Mouse (Mus musculus) limb, embryonic 14.5 days (tissue): ENCODE data around the gene Mkln1. TPM values are rescaled to one million over a fixed set of nuclear protein-coding genes. Genes with fewer than 3 reads are reported as not detected.

Experiments
- ATAC-seq: fragments of 200-750 bp; cut with Nextera tagmentation; 2 replicates; pipeline ENCODE4 v1.8.0; 2017; ENCODE audit warnings: low read depth, moderate number of reproducible peaks, moderate TSS enrichment; ENCODE audit not compliant: low FRiP score
- DNase-seq: peaks from one replicate; pipeline ENCODE4 v3.0.0-alpha.2; 2015; ENCODE audit warnings: low spot score
- H3K27ac ChIP-seq: fragments of 300-500 bp; sonication (generic); replicated peaks from 2 replicates; pipeline ENCODE4 v1.5.1; 2014; ENCODE audit warnings: low read depth, mild to moderate bottlenecking, low read length, moderate library complexity, mixed read lengths
- H3K27me3 ChIP-seq: fragments of 300-500 bp; sonication (generic); 2 replicates; pipeline ENCODE4 v1.6.1; 2014; ENCODE audit warnings: low read length, mixed read lengths; ENCODE audit not compliant: control insufficient read depth, insufficient read depth
- H3K36me3 ChIP-seq: fragments of 300-500 bp; sonication (generic); 2 replicates; pipeline ENCODE4 v1.6.1; 2014; ENCODE audit warnings: mild to moderate bottlenecking, low read length, moderate library complexity, mixed read lengths; ENCODE audit not compliant: control insufficient read depth, insufficient read depth
- H3K4me1 ChIP-seq: fragments of 300-500 bp; sonication (generic); 2 replicates; pipeline ENCODE4 v1.6.1; 2014; ENCODE audit warnings: antibody characterized with exemption, low read length, mixed read lengths; ENCODE audit not compliant: control insufficient read depth, insufficient read depth
- H3K4me2 ChIP-seq: fragments of 300-500 bp; sonication (generic); replicated peaks from 2 replicates; pipeline ENCODE4 v1.6.1; 2014; ENCODE audit warnings: low read depth, mild to moderate bottlenecking, low read length, moderate library complexity; ENCODE audit not compliant: severe bottlenecking
- H3K4me3 ChIP-seq: fragments of 300-500 bp; sonication (generic); replicated peaks from 2 replicates; pipeline ENCODE4 v1.5.1; 2014; ENCODE audit warnings: low read length
- H3K9ac ChIP-seq: fragments of 300-500 bp; sonication (generic); 2 replicates; pipeline ENCODE4 v1.6.1; 2014; ENCODE audit warnings: mild to moderate bottlenecking, low read depth, low read length, moderate library complexity; ENCODE audit not compliant: severe bottlenecking
- H3K9me3 ChIP-seq: fragments of 300-500 bp; sonication (generic); 2 replicates; pipeline ENCODE4 v1.6.1; 2016; ENCODE audit warnings: low read length; ENCODE audit not compliant: control insufficient read depth
- POLR2A ChIP-seq: fragments of 200-500 bp; IDR thresholded peaks from 2 replicates; pipeline ENCODE4 v1.8.0; 2012; ENCODE audit warnings: inconsistent platforms, mild to moderate bottlenecking, moderate library complexity, borderline replicate concordance; ENCODE audit not compliant: insufficient read depth, insufficient read length; ENCODE audit errors: extremely low read depth
- WGBS: fragments of 180-500 bp; shearing (Covaris S2); extraction: QIAGEN DNeasy Blood & Tissue Kit; methylation state at CpG from one replicate; pipeline ENCODE4 v1.1.7; 2014; 5-methylcytosine and 5-hydroxymethylcytosine counted together
- polyA plus RNA-seq, 2 experiments: library from polyadenylated mRNA; depleted of rRNA in 1 of 2; stranded (reverse) in 1 of 2; unstranded in 1 of 2; fragments of >200 nt; fragmentation: Nextera tagmentation in 1 of 2; extraction: Ambion mirVana in 1 of 2; gene quantifications; 2 replicates each; pipeline versions ENCODE4 v1.2.1 to v1.2.3; 2012 to 2014

Mkln1 gene
- polyA plus RNA-seq, 2 experiments = 63.2 to 155 TPM

GRCm38 (mm10) chr6:31399206-31399549 lies 643 bp downstream of the Mkln1 start:
- Histone ChIP-seq H3K36me3 (no peaks in the 10 kb centered on the region), H3K27me3 (no peaks in the 10 kb centered on the region), H3K4me2 (peak overlapping the region; percentile 78), H3K27ac (peak overlapping the region; percentile 95), H3K9me3 (no peaks in the 10 kb centered on the region), H3K4me3 (peak overlapping the region; percentile 98), H3K4me1 (peaks cover 21% of the 10 kb centered on the region), H3K9ac (peak overlapping the region; percentile 95)
- ATAC-seq = no peak; the same call in 1 of the 2 replicates
- DNase-seq = no peak
- no peak for TF ChIP-seq POLR2A
- under 1% methylated on average over 21 of the region's 28 CpGs for WGBS

GRCm38 (mm10) chr6:31399566-31399965 lies 1.0 kb downstream of the Mkln1 start:
- ATAC-seq (no peak), DNase-seq (no peak)
- no peaks in the 10 kb centered on the region for H3K27me3 ChIP-seq
- 5% methylated on average over 13 of the region's 13 CpGs for WGBS
- H3K4me2 ChIP-seq = peak overlapping the region; percentile 78
- H3K36me3 ChIP-seq = no peaks in the 10 kb centered on the region
- H3K9me3 ChIP-seq = no peaks in the 10 kb centered on the region
- peak overlapping the region; percentile 95 for H3K9ac ChIP-seq
- H3K27ac ChIP-seq = no peak overlapping the region
- no peak for TF ChIP-seq POLR2A
- H3K4me1 ChIP-seq = peaks cover 21% of the 10 kb centered on the region
- peak overlapping the region; percentile 98 for H3K4me3 ChIP-seq

GRCm38 (mm10) chr6:31411017-31411416 lies 12.5 kb downstream of the Mkln1 start:
- H3K9me3 ChIP-seq = no peaks in the 10 kb centered on the region
- no peak for TF ChIP-seq POLR2A
- ATAC-seq = no peak
- H3K36me3 ChIP-seq = no peaks in the 10 kb centered on the region
- H3K4me3 ChIP-seq = no peak overlapping the region
- no peaks in the 10 kb centered on the region for H3K27me3 ChIP-seq
- no peak overlapping the region for H3K9ac ChIP-seq
- no peaks in the 10 kb centered on the region for H3K4me1 ChIP-seq
- no peak overlapping the region for H3K27ac ChIP-seq
- H3K4me2 ChIP-seq = no peak overlapping the region
- no peak for DNase-seq
- 70% methylated on average over 1 of the region's 1 CpGs for WGBS

GRCm38 (mm10) chr6:31412487-31412886 lies 14.0 kb downstream of the Mkln1 start:
- DNase-seq (no peak), ATAC-seq (no peak)
- TF ChIP-seq POLR2A = no peak
- H3K27ac ChIP-seq = no peak overlapping the region
- no peak overlapping the region for H3K9ac ChIP-seq
- H3K4me2 ChIP-seq = no peak overlapping the region
- no peaks in the 10 kb centered on the region for H3K27me3 ChIP-seq
- no peaks in the 10 kb centered on the region for H3K4me1 ChIP-seq
- H3K4me3 ChIP-seq = no peak overlapping the region
- H3K9me3 ChIP-seq = no peaks in the 10 kb centered on the region
- H3K36me3 ChIP-seq = no peaks in the 10 kb centered on the region

- no peaks in the 10 kb centered on the region for H3K27me3 ChIP-seq
- H3K9ac ChIP-seq = no peak overlapping the region
- no peak for DNase-seq
- H3K4me2 ChIP-seq = no peak overlapping the region
- H3K36me3 ChIP-seq = no peaks in the 10 kb centered on the region
- H3K9me3 ChIP-seq = no peaks in the 10 kb centered on the region
- ATAC-seq = no peak
- TF ChIP-seq POLR2A = no peak
- H3K4me3 ChIP-seq = no peak overlapping the region
- H3K4me1 ChIP-seq = no peaks in the 10 kb centered on the region
- H3K27ac ChIP-seq = no peak overlapping the region
These were observed 15.0 kb downstream of the Mkln1 start for GRCm38 (mm10) chr6:31413556-31413955.

GRCm38 (mm10) chr6:31414303-31414702 lies 15.8 kb downstream of the Mkln1 start:
- no peak for TF ChIP-seq POLR2A
- 26% methylated on average over 1 of the region's 1 CpGs for WGBS
- Histone ChIP-seq H3K4me3 (no peak overlapping the region), H3K4me1 (no peaks in the 10 kb centered on the region), H3K9ac (no peak overlapping the region), H3K9me3 (no peaks in the 10 kb centered on the region), H3K27me3 (no peaks in the 10 kb centered on the region), H3K36me3 (no peaks in the 10 kb centered on the region), H3K4me2 (no peak overlapping the region), H3K27ac (no peak overlapping the region)
- DNase-seq = no peak
- ATAC-seq = no peak
